Mouse (Mus musculus): ENCODE results near the gene Ebf1. TPM values are rescaled to one million over a fixed set of nuclear protein-coding genes. Genes with fewer than 3 reads are reported as not detected.

The Ebf1 gene
- polyA plus RNA-seq, 1 experiment from 2014 or later, result 61.7 TPM

GRCm38 (mm10) chr11:44685911-44686361 is 68.8 kb downstream of the Ebf1 start:
- Histone ChIP-seq H3K4me2 (ENCODE audit: low read depth, severe bottlenecking) (peak overlapping the region; percentile 10; the same call in 1 of the 2 replicates), H3K9ac (ENCODE audit: low read length) (no peak overlapping the region; the same call in 1 of the 2 replicates), H3K27me3 (ENCODE audit: control insufficient read depth, insufficient read depth, low read length) (no peaks in the 10 kb centered on the region), H3K27ac (replicated peaks; ENCODE audit: low read depth, low read length) (no peak overlapping the region), H3K4me3 (ENCODE audit: low read depth, low read length) (no peak overlapping the region), H3K36me3 (ENCODE audit: control insufficient read depth, insufficient read depth, low read length) (no peaks in the 10 kb centered on the region), H3K9me3 (ENCODE audit: control insufficient read depth, low read length) (no peaks in the 10 kb centered on the region), H3K4me1 (ENCODE audit: control insufficient read depth, insufficient read depth, low read length) (peaks cover 27% of the 10 kb centered on the region)
- 27% methylated on average over 21 of the region's 21 CpGs for WGBS
- ATAC-seq (ENCODE audit: insufficient number of reproducible peaks, low FRiP score, low TSS enrichment, low read depth) (no peak), DNase-seq (ENCODE audit: low spot score) (peak; percentile 50)

- DNase-seq (ENCODE audit: low spot score) (no peak), ATAC-seq (ENCODE audit: insufficient number of reproducible peaks, low FRiP score, low TSS enrichment, low read depth) (no peak)
- Histone ChIP-seq H3K9me3 (ENCODE audit: control insufficient read depth, low read length) (no peaks in the 10 kb centered on the region), H3K27ac (replicated peaks; ENCODE audit: low read depth, low read length) (no peak overlapping the region), H3K9ac (ENCODE audit: low read length) (no peak overlapping the region), H3K4me1 (ENCODE audit: control insufficient read depth, insufficient read depth, low read length) (peaks cover 27% of the 10 kb centered on the region), H3K36me3 (ENCODE audit: control insufficient read depth, insufficient read depth, low read length) (no peaks in the 10 kb centered on the region), H3K4me3 (ENCODE audit: low read depth, low read length) (no peak overlapping the region), H3K27me3 (ENCODE audit: control insufficient read depth, insufficient read depth, low read length) (no peaks in the 10 kb centered on the region), H3K4me2 (ENCODE audit: low read depth, severe bottlenecking) (no peak overlapping the region)
- WGBS, result 75% methylated on average over 12 of the region's 12 CpGs
Observed at GRCm38 (mm10) chr11:44686378-44686777, 69.3 kb downstream of the Ebf1 start.

- Histone ChIP-seq H3K4me3 (ENCODE audit: low read depth, low read length) (no peak overlapping the region), H3K4me1 (ENCODE audit: control insufficient read depth, insufficient read depth, low read length) (peaks cover 17% of the 10 kb centered on the region), H3K36me3 (ENCODE audit: control insufficient read depth, insufficient read depth, low read length) (no peaks in the 10 kb centered on the region; the same call in 1 of the 2 replicates), H3K27ac (replicated peaks; ENCODE audit: low read depth, low read length) (no peak overlapping the region), H3K27me3 (ENCODE audit: control insufficient read depth, insufficient read depth, low read length) (no peaks in the 10 kb centered on the region), H3K9ac (ENCODE audit: low read length) (no peak overlapping the region), H3K9me3 (ENCODE audit: control insufficient read depth, low read length) (no peaks in the 10 kb centered on the region), H3K4me2 (ENCODE audit: low read depth, severe bottlenecking) (no peak overlapping the region)
- DNase-seq (ENCODE audit: low spot score) (no peak), ATAC-seq (ENCODE audit: insufficient number of reproducible peaks, low FRiP score, low TSS enrichment, low read depth) (no peak)
- 74% methylated on average over 3 of the region's 3 CpGs for WGBS
Observed at GRCm38 (mm10) chr11:44688542-44688941, 71.4 kb downstream of the Ebf1 start.

- ATAC-seq (ENCODE audit: insufficient number of reproducible peaks, low FRiP score, low TSS enrichment, low read depth), result no peak
- DNase-seq (ENCODE audit: low spot score), result no peak
- Histone ChIP-seq H3K4me2 (ENCODE audit: low read depth, severe bottlenecking) (no peak overlapping the region), H3K36me3 (ENCODE audit: control insufficient read depth, insufficient read depth, low read length) (no peaks in the 10 kb centered on the region; the same call in 1 of the 2 replicates), H3K9me3 (ENCODE audit: control insufficient read depth, low read length) (no peaks in the 10 kb centered on the region), H3K27me3 (ENCODE audit: control insufficient read depth, insufficient read depth, low read length) (no peaks in the 10 kb centered on the region), H3K4me1 (ENCODE audit: control insufficient read depth, insufficient read depth, low read length) (peaks cover 11% of the 10 kb centered on the region), H3K9ac (ENCODE audit: low read length) (no peak overlapping the region), H3K27ac (replicated peaks; ENCODE audit: low read depth, low read length) (no peak overlapping the region), H3K4me3 (ENCODE audit: low read depth, low read length) (no peak overlapping the region)
- WGBS, result 39% methylated on average over 7 of the region's 7 CpGs
Observed at GRCm38 (mm10) chr11:44689571-44690264, 72.6 kb downstream of the Ebf1 start.

- no peak overlapping the region for H3K27ac ChIP-seq (replicated peaks; ENCODE audit: low read depth, low read length)
- H3K4me2 ChIP-seq (ENCODE audit: low read depth, severe bottlenecking), result no peak overlapping the region
- no peaks in the 10 kb centered on the region for H3K27me3 ChIP-seq (ENCODE audit: control insufficient read depth, insufficient read depth, low read length)
- 87% methylated on average over 5 of the region's 5 CpGs for WGBS
- no peak overlapping the region for H3K4me3 ChIP-seq (ENCODE audit: low read depth, low read length)
- no peaks in the 10 kb centered on the region; the same call in 1 of the 2 replicates for H3K36me3 ChIP-seq (ENCODE audit: control insufficient read depth, insufficient read depth, low read length)
- peaks cover 10% of the 10 kb centered on the region for H3K4me1 ChIP-seq (ENCODE audit: control insufficient read depth, insufficient read depth, low read length)
- H3K9ac ChIP-seq (ENCODE audit: low read length), result no peak overlapping the region
- DNase-seq (ENCODE audit: low spot score) (no peak), ATAC-seq (ENCODE audit: insufficient number of reproducible peaks, low FRiP score, low TSS enrichment, low read depth) (no peak)
- no peaks in the 10 kb centered on the region for H3K9me3 ChIP-seq (ENCODE audit: control insufficient read depth, low read length)
Observed at GRCm38 (mm10) chr11:44690265-44690572, 73.1 kb downstream of the Ebf1 start.

- Histone ChIP-seq H3K4me3 (ENCODE audit: low read depth, low read length) (no peak overlapping the region), H3K4me1 (ENCODE audit: control insufficient read depth, insufficient read depth, low read length) (peaks cover 15% of the 10 kb centered on the region), H3K27ac (replicated peaks; ENCODE audit: low read depth, low read length) (no peak overlapping the region), H3K36me3 (ENCODE audit: control insufficient read depth, insufficient read depth, low read length) (no peaks in the 10 kb centered on the region; the same call in 1 of the 2 replicates), H3K4me2 (ENCODE audit: low read depth, severe bottlenecking) (no peak overlapping the region), H3K9me3 (ENCODE audit: control insufficient read depth, low read length) (no peaks in the 10 kb centered on the region), H3K9ac (ENCODE audit: low read length) (no peak overlapping the region), H3K27me3 (ENCODE audit: control insufficient read depth, insufficient read depth, low read length) (no peaks in the 10 kb centered on the region)
- ATAC-seq (ENCODE audit: insufficient number of reproducible peaks, low FRiP score, low TSS enrichment, low read depth), result no peak
- no peak for DNase-seq (ENCODE audit: low spot score)
- 92% methylated on average over 9 of the region's 9 CpGs for WGBS
Observed at GRCm38 (mm10) chr11:44695416-44695815, 78.3 kb downstream of the Ebf1 start.

GRCm38 (mm10) chr11:44696539-44697201 is 79.6 kb downstream of the Ebf1 start:
- peaks cover 19% of the 10 kb centered on the region for H3K4me1 ChIP-seq (ENCODE audit: control insufficient read depth, insufficient read depth, low read length)
- H3K27me3 ChIP-seq (ENCODE audit: control insufficient read depth, insufficient read depth, low read length), result no peaks in the 10 kb centered on the region
- H3K4me2 ChIP-seq (ENCODE audit: low read depth, severe bottlenecking), result peak overlapping the region; percentile 33; the same call in 1 of the 2 replicates
- H3K4me3 ChIP-seq (ENCODE audit: low read depth, low read length), result no peak overlapping the region
- no peak overlapping the region; the same call in 1 of the 2 replicates for H3K27ac ChIP-seq (replicated peaks; ENCODE audit: low read depth, low read length)
- H3K36me3 ChIP-seq (ENCODE audit: control insufficient read depth, insufficient read depth, low read length), result no peaks in the 10 kb centered on the region; the same call in 1 of the 2 replicates
- H3K9ac ChIP-seq (ENCODE audit: low read length), result no peak overlapping the region
- peak; percentile 79 for DNase-seq (ENCODE audit: low spot score)
- 4% methylated on average over 16 of the region's 16 CpGs for WGBS
- peak; percentile 71 for ATAC-seq (ENCODE audit: insufficient number of reproducible peaks, low FRiP score, low TSS enrichment, low read depth)
- H3K9me3 ChIP-seq (ENCODE audit: control insufficient read depth, low read length), result no peaks in the 10 kb centered on the region

- no peak overlapping the region for H3K4me2 ChIP-seq (ENCODE audit: low read depth, severe bottlenecking)
- 29% methylated on average over 4 of the region's 4 CpGs for WGBS
- H3K27ac ChIP-seq (replicated peaks; ENCODE audit: low read depth, low read length), result no peak overlapping the region
- ATAC-seq (ENCODE audit: insufficient number of reproducible peaks, low FRiP score, low TSS enrichment, low read depth), result no peak
- H3K4me1 ChIP-seq (ENCODE audit: control insufficient read depth, insufficient read depth, low read length), result peaks cover 19% of the 10 kb centered on the region
- DNase-seq (ENCODE audit: low spot score), result no peak
- H3K9ac ChIP-seq (ENCODE audit: low read length), result no peak overlapping the region
- no peaks in the 10 kb centered on the region for H3K36me3 ChIP-seq (ENCODE audit: control insufficient read depth, insufficient read depth, low read length)
- no peak overlapping the region for H3K4me3 ChIP-seq (ENCODE audit: low read depth, low read length)
- H3K9me3 ChIP-seq (ENCODE audit: control insufficient read depth, low read length), result no peaks in the 10 kb centered on the region
- H3K27me3 ChIP-seq (ENCODE audit: control insufficient read depth, insufficient read depth, low read length), result no peaks in the 10 kb centered on the region
Observed at GRCm38 (mm10) chr11:44700181-44700580, 83.1 kb downstream of the Ebf1 start.

Measured in limb, embryonic 11.5 days (tissue).